Mouse (Mus musculus): Measurements from ENCODE around the gene Kdm4b.

GRCm38 (mm10) chr17:56324419-56324818, 1.4 kb upstream of the Kdm4b start:
- TF ChIP-seq POLR2A (IDR thresholded peaks at IDR 0.05; ENCODE audit: insufficient read depth, low read length) (no peak), CTCF (IDR thresholded peaks at IDR 0.05; ENCODE audit: low read depth, low read length) (no peak)

Data from ES-Bruce4 (cell line).